Mouse (Mus musculus) ES-Bruce4 (cell line): ENCODE results near the gene Pfdn6.

Experiments used
- CTCF ChIP-seq: IDR thresholded peaks from one replicate; pipeline ENCODE4 v1.8.1; 2011; ENCODE audit warnings: low read depth, low read length
- POLR2A ChIP-seq: IDR thresholded peaks from one replicate; pipeline ENCODE4 v1.8.1; 2011; ENCODE audit warnings: low read length; ENCODE audit not compliant: insufficient read depth

GRCm38 (mm10) chr17:33954646-33955554 is 14.8 kb upstream of the Pfdn6 start:
- TF ChIP-seq POLR2A: no peak
- no peak for TF ChIP-seq CTCF
